Mouse (Mus musculus): ENCODE results near the gene Etfrf1. TPM values are rescaled to one million over a fixed set of nuclear protein-coding genes. Genes with fewer than 3 reads are reported as not detected.

Etfrf1 gene
- total and polyA plus RNA-seq, 3 experiments = 11.0 to 13.1 TPM; not detected in 1

- no peak overlapping the region for H3K27ac ChIP-seq (ENCODE audit: control insufficient read depth, low read depth, low read length)
- no peak for TF ChIP-seq CHD1 (IDR thresholded peaks at IDR 0.05; ENCODE audit: low read depth, low read length)
- TF ChIP-seq HCFC1 (IDR thresholded peaks at IDR 0.05; ENCODE audit: low read depth, low read length) = no peak
- TF ChIP-seq SMC3 (IDR thresholded peaks at IDR 0.05; ENCODE audit: low read depth, low read length) = peak; percentile 7; the same call in 1 of the 2 replicates
- H3K9me3 ChIP-seq (replicated peaks; ENCODE audit: insufficient read depth, low read length) = no peaks in the 10 kb centered on the region
- no peak overlapping the region for H3K4me3 ChIP-seq (ENCODE audit: control insufficient read depth in 1 of 2, insufficient read depth in 1 of 2, low read depth in 2 of 2, low read length in 2 of 2)
- no peak overlapping the region for H3K9ac ChIP-seq (ENCODE audit: control insufficient read depth, low read depth, low read length, poor library complexity, severe bottlenecking)
- no peaks in the 10 kb centered on the region for H3K79me2 ChIP-seq (ENCODE audit: control insufficient read depth, insufficient read depth, low read length, poor library complexity)
- H3K27me3 ChIP-seq (ENCODE audit: control insufficient read depth in 1 of 2, insufficient read depth in 2 of 2, low read length in 2 of 2) = no peaks in the 10 kb centered on the region; a peak in 1 of 4 replicates
- no peaks in the 10 kb centered on the region for H3K36me3 ChIP-seq (ENCODE audit: control insufficient read depth in 1 of 2, insufficient read depth in 2 of 2, low read length in 2 of 2)
- H3K4me1 ChIP-seq (ENCODE audit: control insufficient read depth in 1 of 2, insufficient read depth in 2 of 2, low read length in 2 of 2) = peaks cover 0 to 2% of the 10 kb centered on the region in 2 experiments; a peak in 1 of 4 replicates
- peak; percentile 70 for DNase-seq (ENCODE audit: low read depth, low spot score)
Measured at GRCm38 (mm10) chr6:145182044-145182443, 28.9 kb upstream of the Etfrf1 start.

GRCm38 (mm10) chr6:145186096-145186495, 24.8 kb upstream of the Etfrf1 start:
- no peaks in the 10 kb centered on the region for H3K27me3 ChIP-seq (ENCODE audit: control insufficient read depth in 1 of 2, insufficient read depth in 2 of 2, low read length in 2 of 2)
- no peak overlapping the region for H3K4me3 ChIP-seq (ENCODE audit: control insufficient read depth in 1 of 2, insufficient read depth in 1 of 2, low read depth in 2 of 2, low read length in 2 of 2)
- no peaks in the 10 kb centered on the region for H3K36me3 ChIP-seq (ENCODE audit: control insufficient read depth in 1 of 2, insufficient read depth in 2 of 2, low read length in 2 of 2)
- no peak overlapping the region for H3K27ac ChIP-seq (ENCODE audit: control insufficient read depth, low read depth, low read length)
- DNase-seq (ENCODE audit: low read depth, low spot score) = no peak
- peaks cover 0 to 2% of the 10 kb centered on the region in 2 experiments; a peak in 1 of 4 replicates for H3K4me1 ChIP-seq (ENCODE audit: control insufficient read depth in 1 of 2, insufficient read depth in 2 of 2, low read length in 2 of 2)
- no peaks in the 10 kb centered on the region for H3K79me2 ChIP-seq (ENCODE audit: control insufficient read depth, insufficient read depth, low read length, poor library complexity)
- TF ChIP-seq RAD21 (IDR thresholded peaks at IDR 0.05; ENCODE audit: low read depth, low read length) = no peak
- TF ChIP-seq ZMIZ1 (IDR thresholded peaks at IDR 0.05; ENCODE audit: low read depth, low read length) = no peak
- no peak for TF ChIP-seq SIN3A (IDR thresholded peaks at IDR 0.05; ENCODE audit: low read length)
- TF ChIP-seq MEF2A (IDR thresholded peaks at IDR 0.05; ENCODE audit: extremely low read depth, insufficient replicate concordance, low read depth, low read length, poor library complexity, severe bottlenecking) = no peak
- no peak for TF ChIP-seq MAFK (IDR thresholded peaks at IDR 0.05; ENCODE audit: borderline replicate concordance, low read depth, low read length)
- TF ChIP-seq RCOR1 (IDR thresholded peaks at IDR 0.05; ENCODE audit: low read depth, low read length) = no peak
- TF ChIP-seq CTCF (IDR thresholded peaks at IDR 0.05 in 2 of 3, conservative IDR thresholded peaks at IDR 0.05 in 1 of 3; ENCODE audit: control insufficient read depth in 1 of 3, insufficient read depth in 1 of 3, low read depth in 2 of 3, low read length in 3 of 3, poor library complexity in 1 of 3, severe bottlenecking in 1 of 3) = no peak
- no peak for TF ChIP-seq POLR2A (IDR thresholded peaks at IDR 0.05; ENCODE audit: control insufficient read depth in 1 of 2, insufficient read depth in 1 of 2, low read depth in 1 of 2, low read length in 2 of 2, poor library complexity in 1 of 2)
- no peak for TF ChIP-seq CHD2 (IDR thresholded peaks at IDR 0.05; ENCODE audit: low read length)
- no peak for TF ChIP-seq TAL1 (IDR thresholded peaks at IDR 0.05; ENCODE audit: low read length)
- no peak for TF ChIP-seq MAZ (IDR thresholded peaks at IDR 0.05; ENCODE audit: low read depth, low read length)
- TF ChIP-seq KAT2A (conservative IDR thresholded peaks at IDR 0.05; ENCODE audit: low read depth, low read length) = no peak
- TF ChIP-seq NRF1 (IDR thresholded peaks at IDR 0.05; ENCODE audit: insufficient read depth, low read depth, low read length, poor library complexity, severe bottlenecking) = no peak
- no peak for TF ChIP-seq NELFE (IDR thresholded peaks at IDR 0.05; ENCODE audit: low read depth, low read length)
- TF ChIP-seq HCFC1 (IDR thresholded peaks at IDR 0.05; ENCODE audit: low read depth, low read length) = no peak
- TF ChIP-seq POLR2AphosphoS2 (IDR thresholded peaks at IDR 0.05; ENCODE audit: low read length) = no peak
- TF ChIP-seq MAX (IDR thresholded peaks at IDR 0.05; ENCODE audit: low read length) = no peak
- TF ChIP-seq TCF12 (IDR thresholded peaks at IDR 0.05; ENCODE audit: low read depth, low read length) = no peak
- TF ChIP-seq GATA1 (IDR thresholded peaks at IDR 0.05; ENCODE audit: low read depth, low read length) = no peak
- no peak for TF ChIP-seq TBP (IDR thresholded peaks at IDR 0.05; ENCODE audit: low read depth, low read length)
- no peaks in the 10 kb centered on the region for H3K9me3 ChIP-seq (replicated peaks; ENCODE audit: insufficient read depth, low read length)
- H3K9ac ChIP-seq (ENCODE audit: control insufficient read depth, low read depth, low read length, poor library complexity, severe bottlenecking) = no peak overlapping the region

Data from MEL (cell line).